Mouse (Mus musculus): ENCODE results near the gene Akr1c6. TPM values are rescaled to one million over a fixed set of nuclear protein-coding genes. Genes with fewer than 3 reads are reported as not detected.
"Not testable (repeated sequence)": the region's sequence is repeated elsewhere in the genome, so short reads cannot be mapped to it uniquely, and the experiment has no call there.

Gene Akr1c6
- polyA plus RNA-seq (2015; fragmentation: Nextera tagmentation; extraction: Ambion mirVana): not detected in 2 replicates

GRCm38 (mm10) chr13:4434006-4434405 is at the start of gene Akr1c6:
TSS of gene Akr1c6 (plus strand) at chr13:4434306.
- no peaks in the 10 kb centered on the region for H3K36me3 ChIP-seq
- H3K4me1 ChIP-seq: no peaks in the 10 kb centered on the region
- no peak within 1 kb of the TSS for H3K4me3 ChIP-seq
- H3K4me2 ChIP-seq (replicated peaks): no peak within 1 kb of the TSS
- no peaks in the 10 kb centered on the region for H3K27me3 ChIP-seq
- ATAC-seq (replicated peaks): no peak
- no peak within 1 kb of the TSS for H3K27ac ChIP-seq (replicated peaks)
- no peaks in the 10 kb centered on the region for H3K9me3 ChIP-seq
- no peak within 1 kb of the TSS for H3K9ac ChIP-seq (replicated peaks)

DNA sequence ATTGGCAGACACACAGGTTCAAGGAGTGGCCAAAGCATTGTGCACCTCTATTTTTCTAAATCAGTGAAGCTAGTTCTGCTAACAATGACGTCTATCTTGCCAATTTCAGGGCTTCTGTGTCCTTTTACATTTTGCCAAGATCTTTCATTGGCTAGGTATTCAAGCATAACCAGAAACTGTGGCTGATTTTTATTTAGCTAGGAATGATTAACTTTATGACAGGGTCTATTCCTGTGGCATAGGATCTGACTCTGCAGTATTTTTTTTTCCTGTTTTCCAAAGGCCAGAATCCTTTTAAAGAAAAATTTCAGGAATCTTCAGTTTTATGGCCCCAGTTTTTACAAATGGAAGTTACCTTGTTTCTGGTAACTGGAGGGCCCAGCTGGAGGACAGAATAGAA is 49.2 kb upstream of the Akr1c6 start:
- Histone ChIP-seq H3K4me1 (no peaks in the 10 kb centered on the region), H3K27ac (replicated peaks) (no peak overlapping the region), H3K4me2 (replicated peaks) (no peak overlapping the region), H3K27me3 (no peaks in the 10 kb centered on the region), H3K9me3 (no peaks in the 10 kb centered on the region), H3K4me3 (no peak overlapping the region), H3K36me3 (no peaks in the 10 kb centered on the region), H3K9ac (replicated peaks) (no peak overlapping the region)
- no peak for ATAC-seq (replicated peaks)
- 75% methylated on average over 1 of the region's 1 CpGs for WGBS

GRCm38 (mm10) chr13:4385541-4385940 is 48.6 kb upstream of the Akr1c6 start:
- no peak for ATAC-seq (replicated peaks)

GRCm38 (mm10) chr13:4388762-4389446 is 45.2 kb upstream of the Akr1c6 start:
- Histone ChIP-seq H3K4me3 (no peak overlapping the region), H3K9me3 (no peaks in the 10 kb centered on the region), H3K9ac (replicated peaks) (no peak overlapping the region), H3K4me2 (replicated peaks) (no peak overlapping the region), H3K36me3 (no peaks in the 10 kb centered on the region), H3K4me1 (no peaks in the 10 kb centered on the region), H3K27me3 (no peaks in the 10 kb centered on the region), H3K27ac (replicated peaks) (no peak overlapping the region)
- no peak for ATAC-seq (replicated peaks)
- WGBS: 85% methylated on average over 2 of the region's 2 CpGs

More at GRCm38 (mm10) chr13:4385541-4385940, 48.6 kb upstream of the Akr1c6 start:
- Histone ChIP-seq H3K9ac (replicated peaks) (no peak overlapping the region), H3K4me1 (no peaks in the 10 kb centered on the region), H3K4me3 (no peak overlapping the region), H3K4me2 (replicated peaks) (no peak overlapping the region), H3K36me3 (no peaks in the 10 kb centered on the region), H3K27me3 (no peaks in the 10 kb centered on the region), H3K9me3 (no peaks in the 10 kb centered on the region), H3K27ac (replicated peaks) (no peak overlapping the region)

DNA sequence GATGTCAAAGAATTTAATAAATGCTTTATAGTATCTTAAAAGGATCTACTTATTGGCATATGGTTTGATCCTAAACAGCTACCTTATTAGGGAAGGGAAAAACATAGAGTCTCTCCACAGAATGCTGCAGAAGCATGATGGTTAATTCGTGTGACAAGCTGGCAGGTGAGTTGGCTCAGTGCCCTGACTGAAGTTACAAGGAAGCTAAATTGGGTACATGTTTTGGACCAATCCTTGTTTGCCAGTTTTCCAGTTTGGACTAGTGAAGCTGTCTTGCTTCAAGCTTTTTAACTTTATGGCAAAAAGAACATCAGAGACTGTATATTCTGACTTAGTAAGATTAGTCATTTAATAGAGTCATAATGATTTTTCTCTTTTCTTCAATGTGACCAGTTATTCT is 33.7 kb upstream of the Akr1c6 start:
- H3K27me3 ChIP-seq; H3K9me3 ChIP-seq; H3K9ac ChIP-seq (replicated peaks); H3K27ac ChIP-seq (replicated peaks); H3K4me1 ChIP-seq; H3K4me3 ChIP-seq; H3K4me2 ChIP-seq (replicated peaks); ATAC-seq (replicated peaks); H3K36me3 ChIP-seq: not testable (repeated sequence)
- 67% methylated on average over 1 of the region's 1 CpGs for WGBS

DNA sequence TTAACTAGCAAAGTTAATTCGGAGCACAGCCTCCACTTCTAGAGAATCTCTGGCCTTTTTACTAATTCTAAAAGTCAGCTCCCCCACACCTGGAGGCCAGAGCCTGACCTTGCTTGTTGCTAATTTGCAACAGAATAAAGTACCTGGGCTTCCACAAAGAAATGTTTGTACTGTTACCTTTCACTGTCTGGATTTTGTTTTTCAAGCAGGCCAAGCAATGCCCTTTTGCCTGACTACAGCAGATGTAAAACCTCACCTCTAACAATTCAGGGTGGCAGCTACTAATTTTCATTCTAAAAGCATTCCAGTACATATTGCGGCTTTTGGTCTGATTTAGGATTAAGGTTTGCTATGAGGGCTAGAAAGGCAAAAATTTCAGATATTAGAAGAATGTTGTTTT is 33.3 kb upstream of the Akr1c6 start:
- no peak overlapping the region for H3K4me2 ChIP-seq (replicated peaks)
- no peak overlapping the region for H3K27ac ChIP-seq (replicated peaks)
- no peak for ATAC-seq (replicated peaks)
- no peak overlapping the region for H3K4me3 ChIP-seq
- H3K4me1 ChIP-seq: no peaks in the 10 kb centered on the region
- no peaks in the 10 kb centered on the region for H3K36me3 ChIP-seq
- 92% methylated on average over 2 of the region's 2 CpGs for WGBS
- H3K9ac ChIP-seq (replicated peaks): no peak overlapping the region
- no peaks in the 10 kb centered on the region for H3K27me3 ChIP-seq
- H3K9me3 ChIP-seq: no peaks in the 10 kb centered on the region

DNA sequence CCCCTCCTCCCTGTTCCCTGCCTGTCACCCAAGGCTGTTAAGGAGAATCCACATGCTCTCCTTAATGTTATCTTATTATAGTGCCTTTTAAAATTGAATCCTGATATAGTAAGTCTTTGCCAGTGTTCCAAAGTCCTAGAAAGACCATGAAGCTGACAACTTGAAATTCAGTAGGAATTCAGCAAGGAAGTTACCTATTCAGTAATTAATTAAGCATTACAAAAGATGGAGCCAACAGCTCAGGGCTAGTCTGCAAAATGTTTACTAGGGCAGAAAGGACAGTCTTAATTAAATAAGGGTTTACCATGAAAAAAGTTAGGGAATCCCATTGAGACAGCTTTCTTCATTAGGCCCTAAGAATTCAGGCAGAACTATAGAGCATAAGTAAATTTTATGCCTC is 31.9 kb upstream of the Akr1c6 start:
- Histone ChIP-seq H3K4me1 (no peaks in the 10 kb centered on the region), H3K4me2 (replicated peaks) (no peak overlapping the region), H3K27ac (replicated peaks) (no peak overlapping the region), H3K9me3 (no peaks in the 10 kb centered on the region), H3K36me3 (no peaks in the 10 kb centered on the region), H3K27me3 (no peaks in the 10 kb centered on the region), H3K9ac (replicated peaks) (no peak overlapping the region), H3K4me3 (no peak overlapping the region)
- no peak for ATAC-seq (replicated peaks)

DNA sequence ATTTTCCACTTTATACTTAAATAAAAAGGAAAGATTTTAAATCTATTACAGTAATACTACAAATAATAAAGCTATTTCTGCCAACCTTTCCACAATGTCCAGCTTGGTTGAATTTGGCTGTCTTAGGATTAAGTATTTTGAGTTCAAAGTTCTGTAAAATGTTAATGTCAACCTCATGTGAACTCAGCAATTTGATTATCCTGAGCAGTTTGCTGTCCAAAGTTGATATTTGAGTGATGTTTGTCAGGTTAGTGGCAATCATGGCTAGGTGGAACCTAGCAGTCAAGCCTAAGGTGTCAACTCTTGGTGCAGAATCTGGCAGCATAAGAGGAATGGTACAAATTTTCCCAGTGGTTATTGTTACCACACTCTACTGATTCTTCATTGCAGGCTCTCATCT is 29.4 kb upstream of the Akr1c6 start:
- Histone ChIP-seq H3K4me3 (no peak overlapping the region), H3K27ac (replicated peaks) (no peak overlapping the region), H3K9me3 (no peaks in the 10 kb centered on the region), H3K4me1 (no peaks in the 10 kb centered on the region), H3K9ac (replicated peaks) (no peak overlapping the region), H3K4me2 (replicated peaks) (no peak overlapping the region), H3K27me3 (no peaks in the 10 kb centered on the region), H3K36me3 (no peaks in the 10 kb centered on the region)
- no peak for ATAC-seq (replicated peaks)

- Histone ChIP-seq H3K36me3 (no peaks in the 10 kb centered on the region), H3K27me3 (no peaks in the 10 kb centered on the region), H3K4me1 (no peaks in the 10 kb centered on the region), H3K4me3 (no peak overlapping the region), H3K4me2 (replicated peaks) (no peak overlapping the region), H3K27ac (replicated peaks) (no peak overlapping the region), H3K9ac (replicated peaks) (no peak overlapping the region), H3K9me3 (no peaks in the 10 kb centered on the region)
- 88% methylated on average over 1 of the region's 1 CpGs for WGBS
- ATAC-seq (replicated peaks): no peak
Observed at GRCm38 (mm10) chr13:4406771-4407170, 27.3 kb upstream of the Akr1c6 start.

- WGBS: 87% methylated on average over 2 of the region's 2 CpGs
- Histone ChIP-seq H3K9ac (replicated peaks) (no peak overlapping the region), H3K4me1 (no peaks in the 10 kb centered on the region), H3K9me3 (no peaks in the 10 kb centered on the region), H3K27ac (replicated peaks) (no peak overlapping the region), H3K27me3 (no peaks in the 10 kb centered on the region), H3K4me3 (no peak overlapping the region), H3K4me2 (replicated peaks) (no peak overlapping the region), H3K36me3 (no peaks in the 10 kb centered on the region)
- no peak for ATAC-seq (replicated peaks)
Observed at GRCm38 (mm10) chr13:4428558-4428957, 5.5 kb upstream of the Akr1c6 start.

GRCm38 (mm10) chr13:4429034-4429433 is 5.1 kb upstream of the Akr1c6 start:
- 79% methylated on average over 2 of the region's 2 CpGs for WGBS

GRCm38 (mm10) chr13:4431129-4431528 is 3.0 kb upstream of the Akr1c6 start:
- H3K27me3 ChIP-seq: no peaks in the 10 kb centered on the region
- H3K4me2 ChIP-seq (replicated peaks): no peak overlapping the region
- no peaks in the 10 kb centered on the region for H3K9me3 ChIP-seq
- ATAC-seq (replicated peaks): no peak
- no peak overlapping the region for H3K27ac ChIP-seq (replicated peaks)
- no peaks in the 10 kb centered on the region for H3K4me1 ChIP-seq
- H3K9ac ChIP-seq (replicated peaks): no peak overlapping the region
- no peak overlapping the region for H3K4me3 ChIP-seq
- WGBS: 87% methylated on average over 1 of the region's 1 CpGs
- no peaks in the 10 kb centered on the region for H3K36me3 ChIP-seq

More at GRCm38 (mm10) chr13:4429034-4429433, 5.1 kb upstream of the Akr1c6 start:
- H3K27me3 ChIP-seq: no peaks in the 10 kb centered on the region
- no peaks in the 10 kb centered on the region for H3K36me3 ChIP-seq
- no peak overlapping the region for H3K27ac ChIP-seq (replicated peaks)
- H3K4me3 ChIP-seq: no peak overlapping the region
- no peak for ATAC-seq (replicated peaks)
- no peaks in the 10 kb centered on the region for H3K4me1 ChIP-seq
- no peaks in the 10 kb centered on the region for H3K9me3 ChIP-seq
- H3K4me2 ChIP-seq (replicated peaks): no peak overlapping the region
- H3K9ac ChIP-seq (replicated peaks): no peak overlapping the region

GRCm38 (mm10) chr13:4465641-4466040 is 31.5 kb downstream of the Akr1c6 start:
- Histone ChIP-seq H3K27ac (replicated peaks) (no peak overlapping the region), H3K4me3 (no peak overlapping the region), H3K9me3 (no peaks in the 10 kb centered on the region), H3K4me1 (no peaks in the 10 kb centered on the region), H3K9ac (replicated peaks) (no peak overlapping the region), H3K4me2 (replicated peaks) (no peak overlapping the region), H3K27me3 (no peaks in the 10 kb centered on the region), H3K36me3 (no peaks in the 10 kb centered on the region)
- ATAC-seq (replicated peaks): no peak
- 90% methylated on average over 2 of the region's 2 CpGs for WGBS
